15 mouse cellular contexts compared by ENCODE assay signal in the genomic region with DNA sequence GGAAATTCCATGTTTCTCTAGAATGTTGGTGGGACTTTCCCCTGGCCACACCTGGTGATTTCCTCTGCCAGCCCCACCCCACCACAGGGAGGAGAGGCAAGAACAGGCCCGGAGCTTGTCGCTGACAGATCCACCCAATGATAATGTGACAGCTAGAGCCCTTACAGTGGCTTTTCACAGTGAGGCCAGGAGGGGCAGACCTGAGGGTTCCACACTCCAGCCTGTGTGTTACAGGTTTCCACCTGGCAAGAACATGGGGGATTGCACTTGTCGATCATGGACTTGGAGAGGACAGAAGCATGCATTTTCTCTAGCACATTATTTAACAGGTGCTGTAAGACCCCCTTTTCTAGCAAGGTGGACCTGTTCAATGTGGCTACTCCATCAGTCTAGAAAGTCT. TPM values are rescaled to one million over a fixed set of nuclear protein-coding genes. Genes with fewer than 3 reads are reported as not detected.
DNase-seq lines count a peak whose midpoint lies in the region; ATAC-seq and TF ChIP-seq lines count a peak whose summit lies in the region.
"Had no signal": no experiment of that assay in that cellular context is flagged by ENCODE, and none has a peak within 500 bp of the region (broad histone marks: within the 10 kb centered on the region; RNA-seq: fewer than 3 reads in every experiment).

No protein-coding gene starts in this region.

- peak; percentile 15 for TF ChIP-seq RAD21 in CH12.LX (IDR thresholded peaks at IDR 0.05; ENCODE audit: low read depth, low read length)

- no peak for DNase-seq in embryonic facial prominence, embryonic 14.5 days (ENCODE audit: low spot score)
- DNase-seq in embryonic facial prominence, embryonic 10.5 days (ENCODE audit: low spot score), result no peak
- DNase-seq in CH12.LX (ENCODE audit: extremely low read depth), result peak; percentile 81
- DNase-seq in stomach, postnatal 0 days (ENCODE audit: low spot score), result peak; percentile 40
- DNase-seq in cerebellum, postnatal 36 days, result no peak
- no peak for DNase-seq in adrenal gland, adult 8-10 months
- DNase-seq: cerebellum, postnatal 10 days; kidney, postnatal 4 days; lung, adult 18-20 months had no signal

- peaks cover 11% of the 10 kb centered on the region; the same call in 1 of the 2 replicates for H3K4me1 ChIP-seq in embryonic facial prominence, embryonic 14.5 days (ENCODE audit: control insufficient read depth, insufficient read depth, low read length)
- H3K4me1 ChIP-seq in embryonic facial prominence, embryonic 10.5 days, result peaks cover 37% of the 10 kb centered on the region
- H3K4me1 ChIP-seq in CH12.LX (ENCODE audit: control insufficient read depth in 1 of 2, insufficient read depth in 2 of 2), result peaks cover 28 to 60% of the 10 kb centered on the region in 2 experiments
- peaks cover 8% of the 10 kb centered on the region; the same call in 1 of the 2 replicates for H3K4me1 ChIP-seq in intestine, postnatal 0 days (replicated peaks; ENCODE audit: control insufficient read depth, insufficient read depth, low read length)
- peaks cover 4% of the 10 kb centered on the region; the same call in 1 of the 2 replicates for H3K4me1 ChIP-seq in stomach, postnatal 0 days (replicated peaks; ENCODE audit: control insufficient read depth, insufficient read depth)
- H3K4me1 ChIP-seq in neural tube, embryonic 15.5 days, result peaks cover 16% of the 10 kb centered on the region

- peak; percentile 52; the same call in 1 of the 2 replicates for TF ChIP-seq EP300 in CH12.LX (IDR thresholded peaks at IDR 0.05; ENCODE audit: low read length)
- TF ChIP-seq EP300 in stomach, postnatal 0 days (optimal IDR thresholded peaks at IDR 0.05), result no peak

- in situ Hi-C loops in CH12.LX (cut with MboI; ENCODE audit: low pct_ligation_motif_present, low pct_unique_long_range_greater_than_20kb, low sequenced_read_pairs), result no loop called here

- dilution Hi-C loops in CH12.LX (cut with MboI; ENCODE audit: extremely low pct_ligation_motif_present, extremely low pct_unique_long_range_greater_than_20kb, low sequenced_read_pairs), result no loop called here

- H3K27ac ChIP-seq in embryonic facial prominence, embryonic 14.5 days (replicated peaks; ENCODE audit: low read depth, low read length), result no peak overlapping the region
- no peak overlapping the region for H3K27ac ChIP-seq in embryonic facial prominence, embryonic 10.5 days (replicated peaks)
- H3K27ac ChIP-seq in CH12.LX (ENCODE audit: insufficient read depth, low read depth), result peak overlapping the region; percentile 38
- no peak overlapping the region for H3K27ac ChIP-seq in intestine, postnatal 0 days (ENCODE audit: low read depth, low read length)
- no peak overlapping the region for H3K27ac ChIP-seq in stomach, postnatal 0 days (replicated peaks)
- H3K27ac ChIP-seq in neural tube, embryonic 15.5 days (replicated peaks), result no peak overlapping the region
- H3K27ac ChIP-seq: hindbrain, embryonic 10.5 days; midbrain, embryonic 10.5 days; neural tube, embryonic 13.5 days had no signal

- H3K9ac ChIP-seq in embryonic facial prominence, embryonic 14.5 days (ENCODE audit: low read depth, low read length), result no peak overlapping the region
- no peak overlapping the region for H3K9ac ChIP-seq in CH12.LX (ENCODE audit: insufficient read depth, low read depth)
- no peak overlapping the region for H3K9ac ChIP-seq in intestine, postnatal 0 days (ENCODE audit: low read depth, low read length)
- H3K9ac ChIP-seq in stomach, postnatal 0 days (ENCODE audit: low read length), result no peak overlapping the region
- no peak overlapping the region for H3K9ac ChIP-seq in neural tube, embryonic 15.5 days (replicated peaks)
- H3K9ac ChIP-seq: neural tube, embryonic 13.5 days had no signal

- 48% methylated on average over 3 of the region's 3 CpGs for WGBS in embryonic facial prominence, embryonic 14.5 days
- whole genome bisulfite sequencing in embryonic facial prominence, embryonic 10.5 days, result 60% methylated on average over 3 of the region's 3 CpGs
- 22% methylated on average over 3 of the region's 3 CpGs for WGBS in intestine, postnatal 0 days
- 28% methylated on average over 3 of the region's 3 CpGs for WGBS in stomach, postnatal 0 days
- 61% methylated on average over 3 of the region's 3 CpGs for whole genome bisulfite sequencing in neural tube, embryonic 15.5 days

- no peak overlapping the region for H3K4me2 ChIP-seq in embryonic facial prominence, embryonic 14.5 days (ENCODE audit: low read depth, low read length)
- peak overlapping the region; percentile 92 for H3K4me2 ChIP-seq in CH12.LX (ENCODE audit: insufficient read depth, low read depth, poor library complexity, severe bottlenecking)
- peak overlapping the region; percentile 68; the same call in 1 of the 2 replicates for H3K4me2 ChIP-seq in intestine, postnatal 0 days (replicated peaks; ENCODE audit: low read depth)
- peak overlapping the region; percentile 64; the same call in 1 of the 2 replicates for H3K4me2 ChIP-seq in stomach, postnatal 0 days (replicated peaks; ENCODE audit: low read depth)
- H3K4me2 ChIP-seq in neural tube, embryonic 15.5 days, result no peak overlapping the region
- H3K4me2 ChIP-seq: neural tube, embryonic 13.5 days had no signal

- peak; percentile 51; the same call in 1 of the 2 replicates for TF ChIP-seq POLR2A in CH12.LX (IDR thresholded peaks at IDR 0.05; ENCODE audit: low read depth, low read length)

- H3K9me3 ChIP-seq in embryonic facial prominence, embryonic 14.5 days (ENCODE audit: control insufficient read depth, low read length), result no peaks in the 10 kb centered on the region
- no peaks in the 10 kb centered on the region for H3K9me3 ChIP-seq in embryonic facial prominence, embryonic 10.5 days
- H3K9me3 ChIP-seq in CH12.LX (replicated peaks; ENCODE audit: low read length), result no peaks in the 10 kb centered on the region
- H3K9me3 ChIP-seq in intestine, postnatal 0 days (ENCODE audit: control insufficient read depth), result no peaks in the 10 kb centered on the region
- no peaks in the 10 kb centered on the region for H3K9me3 ChIP-seq in stomach, postnatal 0 days (ENCODE audit: control insufficient read depth, low read length)
- no peaks in the 10 kb centered on the region for H3K9me3 ChIP-seq in neural tube, embryonic 15.5 days (replicated peaks)
- H3K9me3 ChIP-seq: embryonic facial prominence, embryonic 15.5 days; hindbrain, embryonic 10.5 days; midbrain, embryonic 10.5 days; neural tube, embryonic 13.5 days had no signal

- peaks cover 18% of the 10 kb centered on the region for H3K79me2 ChIP-seq in CH12.LX (replicated peaks; ENCODE audit: control insufficient read depth, extremely low read depth, insufficient read depth, poor library complexity, severe bottlenecking)

- TF ChIP-seq CTCF in CH12.LX (conservative IDR thresholded peaks at IDR 0.05 in 1 of 2, IDR thresholded peaks at IDR 0.05 in 1 of 2; ENCODE audit: low read depth in 2 of 2, low read length in 2 of 2), result peak in 1 of 2 experiments; percentile 61; a peak in 3 of 4 replicates
- peak; percentile 58 for TF ChIP-seq CTCF in intestine, postnatal 0 days (IDR thresholded peaks at IDR 0.05; ENCODE audit: low read depth)
- TF ChIP-seq CTCF in stomach, postnatal 0 days (IDR thresholded peaks at IDR 0.05; ENCODE audit: low read depth), result peak; percentile 38

- H3K4me3 ChIP-seq in embryonic facial prominence, embryonic 14.5 days (ENCODE audit: low read depth, low read length), result no peak overlapping the region
- no peak overlapping the region for H3K4me3 ChIP-seq in embryonic facial prominence, embryonic 10.5 days
- H3K4me3 ChIP-seq in CH12.LX (replicated peaks in 1 of 3; ENCODE audit: low read depth in 2 of 3, low read length in 2 of 3, poor library complexity in 1 of 3), result peak overlapping the region in 2 of 3 experiments; percentile 62 to 83
- H3K4me3 ChIP-seq in intestine, postnatal 0 days (ENCODE audit: low read depth, low read length), result no peak overlapping the region
- no peak overlapping the region for H3K4me3 ChIP-seq in stomach, postnatal 0 days (ENCODE audit: low read depth, low read length)
- H3K4me3 ChIP-seq in neural tube, embryonic 15.5 days (replicated peaks), result no peak overlapping the region
- H3K4me3 ChIP-seq: hindbrain, embryonic 10.5 days; midbrain, embryonic 10.5 days; neural tube, embryonic 13.5 days had no signal

- H3K36me3 ChIP-seq in embryonic facial prominence, embryonic 14.5 days (ENCODE audit: control insufficient read depth, insufficient read depth, low read length), result no peaks in the 10 kb centered on the region
- no peaks in the 10 kb centered on the region for H3K36me3 ChIP-seq in embryonic facial prominence, embryonic 10.5 days (replicated peaks)
- H3K36me3 ChIP-seq in CH12.LX (replicated peaks in 1 of 2; ENCODE audit: control insufficient read depth in 1 of 2, insufficient read depth in 1 of 2, low read length in 1 of 2), result peaks cover 7 to 23% of the 10 kb centered on the region in 2 experiments
- no peaks in the 10 kb centered on the region for H3K36me3 ChIP-seq in intestine, postnatal 0 days (ENCODE audit: control insufficient read depth, insufficient read depth)
- no peaks in the 10 kb centered on the region for H3K36me3 ChIP-seq in stomach, postnatal 0 days (ENCODE audit: control insufficient read depth, insufficient read depth, low read length)
- H3K36me3 ChIP-seq in neural tube, embryonic 15.5 days, result no peaks in the 10 kb centered on the region
- H3K36me3 ChIP-seq: embryonic facial prominence, embryonic 15.5 days; hindbrain, embryonic 10.5 days; midbrain, embryonic 10.5 days; neural tube, embryonic 13.5 days had no signal

- H3K27me3 ChIP-seq in embryonic facial prominence, embryonic 14.5 days (replicated peaks; ENCODE audit: control insufficient read depth, insufficient read depth, low read length), result no peaks in the 10 kb centered on the region
- H3K27me3 ChIP-seq in embryonic facial prominence, embryonic 10.5 days (replicated peaks; ENCODE audit: low read depth, poor library complexity, severe bottlenecking), result no peaks in the 10 kb centered on the region
- no peaks in the 10 kb centered on the region for H3K27me3 ChIP-seq in CH12.LX (replicated peaks)
- no peaks in the 10 kb centered on the region for H3K27me3 ChIP-seq in intestine, postnatal 0 days (replicated peaks; ENCODE audit: control insufficient read depth, insufficient read depth, low read length)
- H3K27me3 ChIP-seq in stomach, postnatal 0 days (ENCODE audit: control insufficient read depth, insufficient read depth, low read length), result no peaks in the 10 kb centered on the region
- H3K27me3 ChIP-seq in neural tube, embryonic 15.5 days (replicated peaks), result no peaks in the 10 kb centered on the region
- H3K27me3 ChIP-seq: embryonic facial prominence, embryonic 15.5 days; neural tube, embryonic 13.5 days had no signal

- 0 out of 2 replicates have a peak, but pooled peaks have one; percentile 20 for ATAC-seq in embryonic facial prominence, embryonic 14.5 days (ENCODE audit: low read depth)
- peak; percentile 72 for ATAC-seq in intestine, postnatal 0 days
- peak; percentile 49 for ATAC-seq in stomach, postnatal 0 days (ENCODE audit: low FRiP score, low TSS enrichment)
- no peak for ATAC-seq in neural tube, embryonic 15.5 days (ENCODE audit: low FRiP score)

RNA-seq across cellular contexts. Expression of gene Ikbke, which starts 0.9 kb away (rescaled TPM):
- polyA plus RNA-seq in embryonic facial prominence, embryonic 14.5 days (2014; fragmentation: Nextera tagmentation; extraction: Ambion mirVana), result 4.7 and 6.0 TPM in 2 replicates
- 0.94 and 1.6 TPM in 2 replicates for polyA plus RNA-seq in embryonic facial prominence, embryonic 10.5 days (2016; fragmentation: Nextera tagmentation; extraction: Ambion mirVana)
- total RNA-seq in CH12.LX (2012; rRNA removed) (31.6 and 43.8 TPM in 2 replicates), CH12.LX (2014; rRNA removed) (11.6 and 14.0 TPM in 2 replicates)
- polyA plus RNA-seq in CH12.LX (2012; ENCODE audit: insufficient read length, low read depth), result 29.5 and 33.1 TPM in 2 replicates
- 8.3 and 10.3 TPM in 2 replicates for polyA plus RNA-seq in intestine, postnatal 0 days (2015; fragmentation: Nextera tagmentation; extraction: Ambion mirVana)
- polyA plus RNA-seq in stomach, postnatal 0 days (2015; fragmentation: Nextera tagmentation; extraction: Ambion mirVana), result 4.5 and 5.7 TPM in 2 replicates
- total RNA-seq in adrenal gland, adult 8-10 months (2022), result 10 to 100 TPM; 14.1 to 64.0 (median 26.2) TPM
- 0.88 and 3.7 TPM in 2 replicates for polyA plus RNA-seq in neural tube, embryonic 15.5 days (2015; fragmentation: Nextera tagmentation; extraction: Ambion mirVana)

RNA-seq across cellular contexts. Expression of gene Rassf5, which starts 35.2 kb away (rescaled TPM):
- polyA plus RNA-seq in embryonic facial prominence, embryonic 14.5 days (2014; fragmentation: Nextera tagmentation; extraction: Ambion mirVana), result 3.1 and 4.0 TPM in 2 replicates
- polyA plus RNA-seq in embryonic facial prominence, embryonic 10.5 days (2016; fragmentation: Nextera tagmentation; extraction: Ambion mirVana), result 1.2 and 1.3 TPM in 2 replicates
- total RNA-seq in CH12.LX (2012; rRNA removed), result 11.2 and 11.5 TPM in 2 replicates
- total RNA-seq in CH12.LX (2014; rRNA removed), result 16.3 and 18.4 TPM in 2 replicates
- 29.7 and 32.1 TPM in 2 replicates for polyA plus RNA-seq in CH12.LX (2012; ENCODE audit: insufficient read length, low read depth)
- polyA plus RNA-seq in intestine, postnatal 0 days (2015; fragmentation: Nextera tagmentation; extraction: Ambion mirVana), result 5.8 and 6.4 TPM in 2 replicates
- 7.9 and 8.6 TPM in 2 replicates for polyA plus RNA-seq in stomach, postnatal 0 days (2015; fragmentation: Nextera tagmentation; extraction: Ambion mirVana)
- 10 to 100 TPM; 13.1 to 23.8 (median 20.7) TPM for total RNA-seq in adrenal gland, adult 8-10 months (2022)
- polyA plus RNA-seq in neural tube, embryonic 15.5 days (2015; fragmentation: Nextera tagmentation; extraction: Ambion mirVana), result 5.6 and 15.8 TPM in 2 replicates

Comparison
In these comparisons a context has a peak if more than half of its experiments do, and no peak if none do; other contexts are left out.
1. DNase-seq: peak in CH12.LX (single experiment) and stomach, postnatal 0 days (single experiment); none in embryonic facial prominence, embryonic 14.5 days (single experiment), embryonic facial prominence, embryonic 10.5 days (single experiment), cerebellum, postnatal 36 days (0 of 2) and adrenal gland, adult 8-10 months (single experiment).
2. H3K4me2 ChIP-seq: peak in CH12.LX (single experiment), intestine, postnatal 0 days (single experiment) and stomach, postnatal 0 days (single experiment); none in embryonic facial prominence, embryonic 14.5 days (single experiment) and neural tube, embryonic 15.5 days (single experiment).
3. H3K4me3 ChIP-seq: peak in CH12.LX (2 of 3); none in embryonic facial prominence, embryonic 14.5 days (single experiment), embryonic facial prominence, embryonic 10.5 days (single experiment), intestine, postnatal 0 days (single experiment), stomach, postnatal 0 days (single experiment) and neural tube, embryonic 15.5 days (single experiment).